Comparison of ENCODE assay signal across 9 mouse cellular contexts in genomic region chr8:121332436-121332835, GRCm38 (mm10).
DNase-seq lines count a peak whose midpoint lies in the region; ATAC-seq lines count a peak whose summit lies in the region.
"Had no signal": no experiment of that assay in that cellular context is flagged by ENCODE, and none has a peak within 500 bp of the region (broad histone marks: within the 10 kb centered on the region; RNA-seq: fewer than 3 reads in every experiment).

No protein-coding gene starts in this region.

- ATAC-seq in frontal cortex, adult (ENCODE audit: low TSS enrichment), result no peak

- peak; percentile 47 for DNase-seq in adrenal gland, postnatal 10 days
- DNase-seq in embryonic facial prominence, embryonic 10.5 days (ENCODE audit: low spot score), result no peak
- peak; percentile 64 to 65 for DNase-seq in heart, postnatal 10 days
- DNase-seq in kidney, postnatal 36 days, result peak; percentile 69 to 77
- no peak for DNase-seq in frontal cortex, postnatal 36 days (ENCODE audit: low spot score in 2 of 2)
- DNase-seq in layer of hippocampus, adult 11-12 months (ENCODE audit: low spot score), result no peak

- no peak overlapping the region for H3K4me3 ChIP-seq in embryonic facial prominence, embryonic 10.5 days

- intact Hi-C loops in heart, postnatal 10 days (cut with DNase I), result loop anchor here (2.0 kb wide), 1 partner anchor 50 kb away; no protein-coding TSS in a partner anchor

- WGBS in embryonic facial prominence, embryonic 10.5 days, result 61% methylated on average over 8 of the region's 8 CpGs

- H3K36me3 ChIP-seq in embryonic facial prominence, embryonic 10.5 days (replicated peaks), result no peaks in the 10 kb centered on the region
- H3K36me3 ChIP-seq: G1E had no signal

- H3K9me3 ChIP-seq in embryonic facial prominence, embryonic 10.5 days, result peaks cover 8% of the 10 kb centered on the region; the same call in 1 of the 2 replicates

- H3K27me3 ChIP-seq in embryonic facial prominence, embryonic 10.5 days (replicated peaks; ENCODE audit: low read depth, poor library complexity, severe bottlenecking), result peaks cover 26% of the 10 kb centered on the region; the same call in 1 of the 2 replicates

- H3K27ac ChIP-seq in embryonic facial prominence, embryonic 10.5 days (replicated peaks), result peak overlapping the region; percentile 71
- H3K27ac ChIP-seq: liver, embryonic 14.5 days had no signal

- H3K4me1 ChIP-seq in embryonic facial prominence, embryonic 10.5 days, result peaks cover 62% of the 10 kb centered on the region

Comparison
In these comparisons a context has a peak if more than half of its experiments do, and no peak if none do; other contexts are left out.
1. DNase-seq: peak in adrenal gland, postnatal 10 days (single experiment), heart, postnatal 10 days (2 of 2) and kidney, postnatal 36 days (2 of 2); none in embryonic facial prominence, embryonic 10.5 days (single experiment), frontal cortex, postnatal 36 days (0 of 2) and layer of hippocampus, adult 11-12 months (single experiment).